In the genomic region with DNA sequence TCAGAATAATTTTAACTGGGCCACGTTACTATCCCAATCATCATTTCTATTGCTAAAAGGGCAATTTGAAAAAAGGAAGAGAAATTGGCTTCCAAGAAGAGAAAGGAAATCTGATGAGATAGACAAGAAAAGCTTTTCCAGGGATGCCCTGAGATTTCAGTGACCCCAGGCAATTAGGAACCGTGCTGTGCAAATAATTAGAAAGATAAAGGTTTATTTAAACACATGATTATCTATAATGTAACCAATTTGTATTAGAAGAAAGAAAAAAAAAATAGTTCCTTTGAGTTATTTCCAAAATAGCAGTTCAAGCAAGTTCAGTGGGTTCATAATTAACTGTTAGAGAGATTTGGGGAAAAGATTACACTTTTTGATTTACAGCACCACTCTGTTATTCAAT, we compare ENCODE assay signal across 24 mouse cellular contexts. TPM values are rescaled to one million over a fixed set of nuclear protein-coding genes. Genes with fewer than 3 reads are reported as not detected.
DNase-seq lines count a peak whose midpoint lies in the region; ATAC-seq and TF ChIP-seq lines count a peak whose summit lies in the region.
"Had no signal": no experiment of that assay in that cellular context is flagged by ENCODE, and none has a peak within 500 bp of the region (broad histone marks: within the 10 kb centered on the region; RNA-seq: fewer than 3 reads in every experiment).

No protein-coding gene starts in this region.

- no peak for TF ChIP-seq POLR2A in liver, adult 2 months (IDR thresholded peaks at IDR 0.05; ENCODE audit: extremely low read depth, insufficient read depth, low read length)
- TF ChIP-seq POLR2A in brain, embryonic 14.5 days (IDR thresholded peaks at IDR 0.05; ENCODE audit: borderline replicate concordance, extremely low read depth, insufficient read depth, insufficient read length, poor library complexity, severe bottlenecking) = no peak
- no peak for TF ChIP-seq POLR2A in lung, adult 2 months (IDR thresholded peaks at IDR 0.05; ENCODE audit: borderline replicate concordance, extremely low read depth, low read depth, low read length)

- peak; percentile 67 for DNase-seq in liver, adult 2 months (ENCODE audit: extremely low read depth, low read depth, low spot score)
- DNase-seq in liver, embryonic 11.5 days (ENCODE audit: low spot score) = no peak
- no peak for DNase-seq in liver
- DNase-seq in brain, embryonic 14.5 days (ENCODE audit: low read depth) = peak; percentile 6
- no peak for DNase-seq in liver, postnatal 0 days
- no peak for DNase-seq in Muller cell, postnatal 12 days (ENCODE audit: inconsistent ontology term)
- no peak for DNase-seq in lung, adult 2 months
- DNase-seq: adrenal gland, adult 2 months; adrenal gland, adult 8-10 months; adrenal gland, postnatal 10 days; adrenal gland, postnatal 14 days; adrenal gland, postnatal 25 days; adrenal gland, postnatal 36 days; B cell, adult 2 months; cerebellum, adult 11 months; cerebellum, adult 11-12 months; cerebellum, adult 18-20 months; cerebellum, adult 2 months had no signal

- H3K9ac ChIP-seq in liver, adult 2 months (ENCODE audit: low read depth, low read length) = no peak overlapping the region
- H3K9ac ChIP-seq in liver, embryonic 11.5 days (ENCODE audit: low read depth, low read length) = no peak overlapping the region
- H3K9ac ChIP-seq in liver, embryonic 12.5 days = no peak overlapping the region
- H3K9ac ChIP-seq in liver, postnatal 0 days (replicated peaks) = no peak overlapping the region

- H3K9me3 ChIP-seq in liver, embryonic 11.5 days (ENCODE audit: control insufficient read depth, low read length) = no peaks in the 10 kb centered on the region
- no peaks in the 10 kb centered on the region for H3K9me3 ChIP-seq in liver, embryonic 12.5 days (replicated peaks)
- no peaks in the 10 kb centered on the region for H3K9me3 ChIP-seq in liver, postnatal 0 days (ENCODE audit: low read length)
- H3K9me3 ChIP-seq: G1E had no signal

- H3K79me2 ChIP-seq in liver, adult 2 months (ENCODE audit: control insufficient read depth, insufficient read depth, low read length) = no peaks in the 10 kb centered on the region

- no peak for ATAC-seq in liver, embryonic 11.5 days (replicated peaks; ENCODE audit: low FRiP score)
- no peak for ATAC-seq in liver, embryonic 12.5 days
- no peak for ATAC-seq in liver, postnatal 0 days
- ATAC-seq: activated CD4-positive, CD25-positive, alpha-beta regulatory T cell, adult 4 months; CD4-positive, CD25-positive, alpha-beta regulatory T cell, adult 4 months; Patski had no signal

- no peak overlapping the region for H3K4me3 ChIP-seq in liver, adult 2 months (ENCODE audit: insufficient read depth, low read depth, low read length)
- no peak overlapping the region for H3K4me3 ChIP-seq in liver, embryonic 11.5 days (ENCODE audit: low read depth, low read length)
- no peak overlapping the region for H3K4me3 ChIP-seq in liver, embryonic 12.5 days
- no peak overlapping the region for H3K4me3 ChIP-seq in liver, postnatal 0 days (ENCODE audit: low read depth, low read length)
- H3K4me3 ChIP-seq in lung, adult 2 months (replicated peaks; ENCODE audit: extremely low read depth, low read depth, low read length) = no peak overlapping the region

- no peaks in the 10 kb centered on the region for H3K27me3 ChIP-seq in liver, adult 2 months (ENCODE audit: control insufficient read depth, insufficient read depth, low read length)
- H3K27me3 ChIP-seq in liver, embryonic 11.5 days (replicated peaks; ENCODE audit: control insufficient read depth, insufficient read depth, low read length) = no peaks in the 10 kb centered on the region
- no peaks in the 10 kb centered on the region for H3K27me3 ChIP-seq in liver, embryonic 12.5 days (replicated peaks)
- no peaks in the 10 kb centered on the region for H3K27me3 ChIP-seq in liver, postnatal 0 days (ENCODE audit: insufficient read depth, low read length)
- H3K27me3 ChIP-seq: CH12.LX, Patski had no signal

- no peak overlapping the region for H3K27ac ChIP-seq in liver, adult 2 months (replicated peaks; ENCODE audit: insufficient read depth, low read depth, low read length)
- no peak overlapping the region for H3K27ac ChIP-seq in liver, embryonic 11.5 days (ENCODE audit: low read depth, low read length)
- peak overlapping the region; percentile 79; the same call in 1 of the 2 replicates for H3K27ac ChIP-seq in liver, embryonic 12.5 days
- peak overlapping the region; percentile 91 for H3K27ac ChIP-seq in liver, postnatal 0 days (ENCODE audit: low read depth)

- H3K4me1 ChIP-seq in liver, adult 2 months (ENCODE audit: control insufficient read depth, insufficient read depth, low read length) = peaks cover 33% of the 10 kb centered on the region
- peaks cover 29% of the 10 kb centered on the region for H3K4me1 ChIP-seq in liver, embryonic 11.5 days (replicated peaks; ENCODE audit: control insufficient read depth, insufficient read depth, low read length)
- H3K4me1 ChIP-seq in liver, embryonic 12.5 days = peaks cover 47% of the 10 kb centered on the region
- peaks cover 40% of the 10 kb centered on the region for H3K4me1 ChIP-seq in liver, postnatal 0 days (ENCODE audit: insufficient read depth)
- H3K4me1 ChIP-seq in lung, adult 2 months (ENCODE audit: control insufficient read depth, insufficient read depth, low read length) = no peaks in the 10 kb centered on the region; the same call in 1 of the 2 replicates

- no peak for TF ChIP-seq CTCF in liver, adult 2 months (IDR thresholded peaks at IDR 0.05; ENCODE audit: low read depth, low read length)
- no peak for TF ChIP-seq CTCF in brain, embryonic 14.5 days (IDR thresholded peaks at IDR 0.05; ENCODE audit: borderline replicate concordance, extremely low read depth, insufficient read depth, insufficient read length)
- no peak for TF ChIP-seq CTCF in liver, postnatal 0 days (IDR thresholded peaks at IDR 0.05; ENCODE audit: low read depth)
- no peak for TF ChIP-seq CTCF in lung, adult 2 months (IDR thresholded peaks at IDR 0.05; ENCODE audit: insufficient read depth, low read length)

- H3K4me2 ChIP-seq in liver, embryonic 11.5 days = no peak overlapping the region
- H3K4me2 ChIP-seq in liver, embryonic 12.5 days = no peak overlapping the region
- H3K4me2 ChIP-seq in liver, postnatal 0 days (ENCODE audit: low read depth, low read length) = no peak overlapping the region

- H3K36me3 ChIP-seq in liver, adult 2 months (ENCODE audit: control insufficient read depth, insufficient read depth, low read length) = no peaks in the 10 kb centered on the region
- H3K36me3 ChIP-seq in liver, embryonic 11.5 days (ENCODE audit: control insufficient read depth, insufficient read depth, low read length) = no peaks in the 10 kb centered on the region
- no peaks in the 10 kb centered on the region for H3K36me3 ChIP-seq in liver, embryonic 12.5 days
- no peaks in the 10 kb centered on the region for H3K36me3 ChIP-seq in liver, postnatal 0 days (replicated peaks; ENCODE audit: insufficient read depth, low read length)

- TF ChIP-seq EP300 in liver, postnatal 0 days (IDR thresholded peaks at IDR 0.05; ENCODE audit: low read depth) = no peak

- WGBS in liver, adult 2 months = 19% methylated on average over 2 of the region's 2 CpGs
- 79% methylated on average over 2 of the region's 2 CpGs for WGBS in liver, embryonic 11.5 days
- 79% methylated on average over 2 of the region's 2 CpGs for WGBS in liver, embryonic 12.5 days (ENCODE audit: insufficient replicate concordance)
- WGBS in liver, postnatal 0 days (ENCODE audit: insufficient replicate concordance) = 72% methylated on average over 2 of the region's 2 CpGs
- 86% methylated on average over 2 of the region's 2 CpGs for WGBS in lung, adult 2 months

RNA-seq across cellular contexts. Expression of a gene that starts 1.2 kb away (rescaled TPM):
- total RNA-seq in liver, adult 2 months (2014; rRNA removed) = 10.5 and 12.9 TPM in 2 replicates
- 2.5 and 3.5 TPM in 2 replicates for polyA plus RNA-seq in liver, adult 2 months (2012; rRNA removed)
- polyA plus RNA-seq in liver, embryonic 11.5 days (2014; fragmentation: Nextera tagmentation; extraction: Ambion mirVana) = 2.9 and 3.7 TPM in 2 replicates
- 1.8 and 2.4 TPM in 2 replicates for polyA plus RNA-seq in liver, embryonic 12.5 days (2016; fragmentation: Nextera tagmentation; extraction: Ambion mirVana)
- polyA plus RNA-seq in brain, embryonic 14.5 days (2012; rRNA removed) = 7.2 and 8.6 TPM in 2 replicates
- polyA plus RNA-seq in liver, postnatal 0 days (2015; fragmentation: Nextera tagmentation; extraction: Ambion mirVana) = 5.9 and 8.2 TPM in 2 replicates
- polyA plus RNA-seq in lung, adult 2 months (2012; rRNA removed) = 1.6 and 3.3 TPM in 2 replicates

Comparison
In these comparisons a context has a peak if more than half of its experiments do, and no peak if none do; other contexts are left out.
1. DNase-seq: peak in liver, adult 2 months (single experiment) and brain, embryonic 14.5 days (single experiment); none in liver, embryonic 11.5 days (single experiment), liver (single experiment), liver, postnatal 0 days (single experiment), Muller cell, postnatal 12 days (single experiment) and lung, adult 2 months (single experiment).
2. H3K27ac ChIP-seq: peak in liver, embryonic 12.5 days (single experiment) and liver, postnatal 0 days (single experiment); none in liver, adult 2 months (single experiment) and liver, embryonic 11.5 days (single experiment).